Mouse (Mus musculus) cerebellum, adult 9-10 months (tissue): ENCODE measurements at regions not wholly inside any gene's neighbourhood (a gene's known extent, or its start where the extent isn't known, plus 50 kb on each side); places are given as distances from the start of the nearest gene placed in this dataset.

ENCODE experiments used
- DNase-seq: peaks from one replicate; pipeline ENCODE4 v3.0.0; 2022

DNA sequence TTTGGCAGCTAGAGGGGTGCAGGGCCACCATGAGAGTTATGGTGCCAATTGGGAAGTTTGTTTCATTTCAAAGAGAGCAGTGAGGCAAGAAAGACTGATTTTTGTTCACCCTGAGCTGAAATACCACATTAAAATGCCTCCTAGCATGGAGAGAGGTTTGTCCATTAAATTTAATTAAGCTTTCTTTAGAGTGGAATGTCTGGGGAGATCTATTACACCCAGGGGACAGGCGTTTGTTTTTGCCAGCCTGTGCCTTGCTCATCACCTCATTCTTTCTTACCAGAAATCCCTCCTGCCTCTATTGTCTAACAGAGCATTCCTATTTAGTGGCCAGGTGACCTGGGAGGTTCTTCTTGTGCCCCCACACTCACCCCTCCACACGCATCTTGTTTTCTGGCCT, 55.2 kb upstream of the Rcn1 start:
- DNase-seq = no peak

DNA sequence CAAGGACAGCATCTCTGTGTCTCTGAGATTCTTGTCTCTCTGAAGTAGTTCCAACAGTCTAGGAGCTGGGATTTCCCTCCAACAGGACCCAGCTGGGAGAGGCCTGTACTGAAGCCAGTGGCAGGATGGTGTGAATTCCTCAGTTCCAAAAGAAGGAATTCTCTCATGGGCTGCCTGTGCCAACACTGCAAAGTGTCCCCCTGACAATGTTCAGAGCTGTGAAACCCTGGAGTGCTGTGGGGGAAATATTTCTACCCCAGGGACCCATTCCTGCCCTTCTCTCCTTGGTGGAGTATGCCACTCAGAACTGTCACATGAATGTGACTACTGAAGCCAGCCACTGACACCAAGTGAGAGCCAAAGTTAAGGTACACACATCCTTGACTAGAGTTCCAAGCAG, 55.7 kb upstream of the Rcn1 start:
- no peak for DNase-seq

DNA sequence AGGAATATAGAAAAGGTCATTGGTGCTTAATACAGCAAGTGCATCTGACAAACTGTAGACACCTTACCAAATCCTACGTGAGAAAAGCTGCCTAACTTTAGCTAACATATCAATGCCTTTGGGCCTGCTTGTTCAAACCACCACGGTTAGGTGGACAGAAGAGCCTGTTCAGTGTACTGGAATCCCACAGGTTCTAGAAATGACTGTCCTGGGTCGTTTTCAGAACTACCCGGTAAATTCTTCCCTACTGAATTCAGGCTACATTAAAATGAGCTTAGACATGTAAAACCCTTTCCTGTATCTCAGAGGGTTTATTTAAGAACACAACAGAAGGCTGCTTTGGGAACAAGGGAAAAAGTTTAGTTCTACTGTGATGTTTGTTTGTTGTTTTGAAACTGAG, 59.5 kb upstream of the Rcn1 start:
- DNase-seq = no peak

DNA sequence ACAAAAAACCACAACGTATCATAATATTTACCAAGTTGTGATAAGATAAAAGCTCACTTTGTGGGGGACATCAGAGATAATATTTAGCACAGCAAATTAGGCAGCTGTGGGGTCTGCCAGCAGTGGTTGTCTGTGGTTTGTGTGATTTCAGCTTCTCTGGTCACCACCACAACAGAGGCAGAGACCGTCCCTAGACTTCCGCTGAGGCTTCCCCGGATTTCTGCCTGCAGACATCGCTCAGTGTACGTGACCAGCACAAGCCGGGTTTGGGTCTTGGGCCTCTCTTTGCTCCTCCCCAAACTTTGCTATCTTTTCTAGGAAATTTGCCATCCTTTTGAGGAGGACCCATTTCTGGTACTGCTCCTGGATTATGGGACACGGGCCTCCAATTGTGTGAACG, 60.4 kb upstream of the Rcn1 start:
- no peak for DNase-seq

DNA sequence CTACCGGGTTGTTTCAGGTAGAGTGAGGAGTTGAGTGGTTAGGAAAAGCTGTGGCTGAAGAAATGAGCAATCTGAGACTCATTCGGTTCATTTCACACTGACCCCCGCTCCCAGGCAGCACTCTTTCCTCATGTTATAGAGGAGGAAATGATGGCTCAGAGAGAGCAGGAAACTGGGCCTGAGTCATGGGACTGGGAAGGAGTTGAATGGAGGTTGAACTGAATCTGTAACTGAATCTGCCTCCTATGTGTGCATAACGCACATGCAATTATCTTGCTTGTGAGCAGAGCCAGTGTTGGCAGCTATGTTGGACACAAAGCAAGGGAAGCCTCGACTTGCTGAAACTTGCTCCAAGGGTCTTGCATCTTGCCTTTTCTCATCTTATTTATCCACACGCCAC, 66.5 kb upstream of the Rcn1 start:
- DNase-seq = no peak

DNA sequence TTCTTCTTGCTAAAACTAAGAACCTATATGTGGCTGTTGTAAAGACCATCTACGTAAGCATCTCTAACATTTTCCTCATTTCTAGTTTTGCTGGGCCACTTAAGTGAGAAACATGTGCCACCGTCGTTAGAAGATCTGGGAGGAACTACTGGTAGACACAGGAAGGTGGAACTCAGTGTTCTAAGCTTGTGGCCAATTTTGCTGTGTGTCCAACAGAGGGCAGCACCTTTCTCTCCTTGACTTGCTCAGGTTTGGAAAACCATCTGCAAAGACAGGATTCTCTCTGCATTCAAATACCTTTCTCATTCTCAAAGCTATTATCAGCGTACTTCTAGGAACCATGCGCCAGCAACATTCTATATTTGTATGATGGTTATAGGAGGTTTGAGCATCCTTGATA, 69.8 kb upstream of the Rcn1 start:
- DNase-seq = peak; percentile 66

DNA sequence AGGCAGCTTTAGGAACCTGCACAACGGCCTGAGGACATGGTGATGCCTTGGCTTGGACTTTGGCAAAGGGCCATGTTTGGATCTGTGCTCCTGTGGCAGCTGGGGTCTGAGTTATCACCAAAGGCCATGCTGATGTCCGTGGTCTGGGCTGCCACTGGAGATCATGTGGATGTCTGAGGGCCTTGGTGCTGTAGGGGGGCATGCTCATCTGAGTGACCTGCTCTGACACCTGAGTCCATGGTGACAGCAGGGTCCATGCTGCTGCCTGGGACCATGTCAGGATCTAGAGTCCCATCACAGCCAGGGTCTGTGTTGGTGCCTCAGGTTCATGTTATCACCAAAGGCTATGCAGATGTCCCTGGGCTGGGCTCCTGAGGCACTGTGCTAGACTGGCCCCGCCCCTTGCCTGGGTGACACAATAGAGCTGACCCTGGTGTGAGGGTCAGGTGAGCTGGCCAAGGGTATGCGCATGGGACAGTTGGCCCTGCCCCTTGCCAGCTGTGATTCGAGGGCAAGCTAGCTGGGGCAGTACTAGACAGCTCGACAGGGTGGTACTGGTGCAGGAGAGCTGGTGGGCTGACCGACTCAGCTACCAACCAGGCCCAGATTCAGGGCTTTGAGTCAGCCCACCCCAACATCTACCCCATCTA, 77.0 kb upstream of the Rcn1 start:
- DNase-seq = no peak

DNA sequence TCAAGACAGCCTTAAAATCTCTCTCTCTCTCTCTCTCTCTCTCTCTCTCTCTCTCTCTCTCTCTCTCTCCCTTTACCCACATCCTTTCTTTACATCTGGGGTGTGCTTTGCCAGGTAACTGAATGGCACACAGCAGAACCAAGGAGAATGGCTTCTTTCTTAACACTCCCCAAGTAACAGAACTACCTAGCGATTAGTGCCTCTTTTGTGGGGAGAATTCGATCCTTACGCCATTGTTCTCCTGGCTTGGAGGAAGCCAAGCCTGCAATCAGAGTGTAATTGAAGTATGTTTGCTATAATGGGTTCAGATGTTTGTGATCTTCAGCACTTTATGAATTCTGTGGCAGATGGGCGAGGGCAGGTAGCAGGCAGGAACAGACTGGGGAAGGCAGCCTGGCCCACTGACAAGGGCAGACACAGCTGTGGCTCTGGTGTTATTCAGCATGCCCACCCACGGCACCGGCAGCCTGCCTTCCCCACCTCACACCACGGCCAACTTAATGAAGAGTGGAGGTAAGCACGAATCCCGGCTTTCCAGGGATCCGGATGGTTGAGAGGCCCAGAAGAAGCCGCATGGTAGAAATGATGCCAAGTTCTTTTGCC, 83.0 kb upstream of the Rcn1 start:
- DNase-seq = no peak

DNA sequence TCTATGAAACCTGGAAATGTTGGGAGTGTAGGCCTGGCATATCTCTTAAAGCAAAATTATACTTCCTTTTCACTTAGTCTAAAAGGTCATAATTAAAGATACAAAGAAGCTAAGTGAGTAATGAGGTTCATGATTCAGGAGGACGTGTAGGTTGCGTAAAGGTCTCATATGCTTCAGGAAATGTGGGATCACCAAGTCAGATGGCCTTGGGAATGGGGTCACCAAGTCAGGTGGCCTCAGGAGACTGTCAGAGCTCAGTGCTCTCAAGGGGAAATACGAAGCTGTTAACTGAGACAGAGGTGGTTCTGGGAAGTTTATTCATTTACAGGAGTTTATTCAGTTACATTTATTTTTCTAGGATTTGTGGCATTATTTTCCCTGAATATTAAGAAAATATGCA, 85.4 kb upstream of the Rcn1 start:
- DNase-seq = no peak

DNA sequence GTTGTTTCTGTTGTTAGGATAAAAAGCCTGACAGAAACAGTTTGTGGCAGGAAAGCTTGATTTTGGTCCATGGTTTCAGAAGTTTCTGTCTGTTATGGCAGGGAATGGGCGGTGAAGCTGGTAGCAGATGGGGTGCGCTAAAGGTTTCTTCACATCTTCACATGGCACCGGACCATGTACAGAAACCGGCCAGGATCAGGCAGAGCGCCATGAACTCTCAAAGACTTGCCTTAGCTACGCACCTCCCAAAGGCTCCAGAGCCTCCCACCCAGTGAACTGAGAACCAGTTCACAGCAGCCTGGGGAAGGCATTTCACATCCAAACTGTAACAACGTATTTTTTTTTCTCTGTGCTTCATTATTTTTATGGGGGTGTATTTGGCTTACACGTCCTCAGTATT, 86.2 kb upstream of the Rcn1 start:
- no peak for DNase-seq

DNA sequence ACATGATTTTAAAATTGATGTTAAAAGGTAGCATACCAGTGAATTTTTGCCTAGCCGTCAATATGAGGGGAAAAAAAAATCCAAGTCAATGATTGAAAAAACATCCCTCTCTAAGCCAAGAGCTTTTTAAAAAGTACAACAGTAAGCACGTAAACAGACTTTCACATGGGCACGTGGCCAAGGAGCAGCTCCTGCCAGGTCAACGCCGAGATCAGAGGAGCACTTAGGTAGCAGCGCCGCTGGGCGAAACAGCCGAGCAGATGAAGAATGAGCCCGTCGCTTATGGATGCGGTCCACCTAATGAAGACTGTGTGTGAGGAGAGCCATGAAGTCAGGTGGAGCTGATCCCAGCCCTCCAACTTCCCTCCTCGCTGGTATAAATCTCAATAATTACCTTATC, 96.7 kb upstream of the Rcn1 start:
- DNase-seq = no peak

DNA sequence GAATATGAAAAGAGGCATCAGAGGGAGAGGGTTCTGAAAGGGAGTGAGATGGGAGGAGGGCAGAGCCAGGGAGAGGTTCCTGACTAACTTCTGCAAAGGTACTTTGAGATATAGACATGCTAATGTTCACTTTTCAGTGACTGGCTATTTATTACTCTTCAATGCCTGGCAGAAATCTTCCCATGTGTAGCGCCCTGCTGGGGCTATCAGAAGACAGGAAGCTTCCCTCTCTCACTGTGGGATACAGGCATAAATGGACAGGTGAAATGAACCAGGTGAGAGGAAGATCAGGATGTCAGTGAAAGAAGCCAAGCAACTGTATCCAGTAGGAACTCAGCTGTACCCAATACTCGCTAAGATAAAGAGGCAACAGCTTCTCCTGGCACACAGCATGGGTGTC, 105.1 kb upstream of the Rcn1 start:
- DNase-seq = no peak

DNA sequence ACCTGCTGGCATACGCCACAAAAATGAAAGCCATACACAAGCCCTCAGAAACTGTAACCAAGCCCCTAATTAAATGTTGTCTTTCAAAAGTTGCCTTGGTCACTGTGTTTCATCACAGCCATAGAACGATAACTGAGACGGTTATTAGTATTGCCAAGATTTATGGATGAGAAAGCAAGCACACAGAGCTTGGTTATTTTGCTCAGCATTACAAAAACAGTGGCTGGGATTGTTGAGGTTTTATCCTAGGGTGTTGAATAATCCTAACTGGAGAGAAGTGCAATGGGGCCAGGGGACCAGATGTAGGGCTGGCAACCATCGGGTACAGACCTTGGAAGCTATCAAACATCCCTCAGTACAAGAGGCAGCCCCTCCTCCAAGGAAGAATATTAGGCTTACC, 106.4 kb upstream of the Rcn1 start:
- no peak for DNase-seq

DNA sequence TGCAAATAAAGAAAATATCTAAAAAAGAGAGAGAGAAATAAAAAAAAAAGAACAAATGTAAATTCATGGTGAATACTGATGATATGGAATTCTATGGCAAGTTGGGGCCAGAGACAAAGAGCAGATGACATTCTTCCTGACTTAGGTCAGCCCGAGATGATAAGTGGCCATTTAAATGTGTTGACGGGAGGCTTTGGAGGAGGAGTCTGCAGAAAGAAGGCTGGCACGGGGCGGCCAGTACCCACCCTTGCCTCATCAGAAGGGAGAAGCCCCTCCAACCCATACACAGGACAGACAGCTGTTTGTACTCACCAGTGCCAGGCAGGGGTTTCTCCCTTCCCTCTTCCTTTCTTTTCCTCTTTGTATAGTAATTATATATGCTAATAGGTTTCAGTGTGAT, 108.0 kb upstream of the Rcn1 start:
- no peak for DNase-seq

DNA sequence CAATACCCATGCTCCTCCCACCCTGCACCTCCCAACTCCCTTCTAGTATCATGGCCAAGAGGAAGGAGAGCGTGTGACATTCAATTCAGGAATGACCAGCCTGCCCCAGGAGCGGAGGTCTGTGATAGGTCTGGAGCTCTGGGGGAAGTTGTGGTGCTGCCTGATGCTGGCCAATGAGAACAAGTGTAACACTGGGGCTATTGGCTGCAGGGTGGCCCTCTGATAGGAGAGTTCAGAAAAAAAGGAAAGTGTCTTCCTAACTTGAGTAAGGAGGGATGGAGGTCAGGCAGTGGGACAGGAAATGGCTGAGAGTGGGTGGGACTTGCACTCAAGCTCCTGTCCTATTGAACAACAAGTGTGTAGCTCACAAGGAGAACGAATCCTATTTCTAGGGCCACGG, 111.7 kb upstream of the Rcn1 start:
- DNase-seq = no peak

DNA sequence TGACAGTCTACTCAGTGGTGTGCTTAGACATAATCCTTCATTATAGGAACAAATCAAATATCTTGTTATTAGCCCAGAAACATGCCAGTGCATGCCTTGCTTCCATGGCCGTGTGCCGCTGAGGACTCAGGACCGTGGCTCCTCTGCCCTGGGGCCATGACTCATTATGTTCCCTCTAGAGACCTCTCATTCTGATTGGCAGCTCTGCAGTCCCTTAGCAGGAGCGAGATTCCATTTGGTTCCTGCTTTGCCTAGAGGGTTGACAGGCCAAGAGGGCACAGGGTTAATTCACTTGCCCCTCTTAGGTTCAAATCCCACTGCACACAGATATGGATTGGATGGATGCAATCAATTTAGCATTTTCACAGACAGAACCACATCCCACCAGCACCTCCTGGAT, 112.6 kb upstream of the Rcn1 start:
- DNase-seq = no peak

DNA sequence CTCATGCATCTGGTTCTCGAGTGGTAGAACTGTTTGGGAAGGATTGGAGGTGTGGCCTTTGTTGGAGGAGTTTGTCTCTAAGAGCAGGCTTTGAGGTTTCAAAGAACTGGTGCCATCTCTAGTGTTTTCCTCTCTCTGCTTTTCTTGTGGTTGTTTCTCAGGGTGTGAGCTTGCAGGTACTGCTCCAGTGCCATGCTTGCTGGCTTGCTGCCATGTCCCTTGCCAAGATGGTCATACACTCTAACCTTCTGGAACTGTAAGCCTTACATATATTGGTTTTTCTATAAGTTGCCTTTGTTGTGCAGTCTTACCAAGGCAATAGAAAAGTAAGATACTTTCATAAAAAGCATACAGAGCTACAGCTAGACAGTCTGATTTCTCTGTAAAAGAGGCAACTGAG, 115.1 kb upstream of the Rcn1 start:
- no peak for DNase-seq

DNA sequence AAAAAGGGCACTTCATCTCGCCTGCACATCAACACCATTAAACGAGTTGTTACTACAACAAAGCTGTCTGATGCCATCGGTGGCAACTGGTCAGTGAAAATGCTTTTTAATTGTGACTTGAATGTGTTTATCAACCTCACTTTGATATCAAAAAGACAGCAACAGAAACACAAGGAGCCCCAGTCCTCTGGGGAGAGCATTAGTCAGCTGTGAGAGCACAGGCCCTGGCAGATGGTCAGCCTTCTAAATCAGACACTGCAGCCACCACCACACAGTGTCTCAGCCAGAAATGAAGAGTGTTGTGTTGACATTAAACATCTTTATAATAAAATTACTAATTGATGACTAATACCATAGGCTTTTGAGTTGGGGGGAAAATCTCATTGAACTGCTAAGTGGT, 115.8 kb upstream of the Rcn1 start:
- peak; percentile 41 for DNase-seq

DNA sequence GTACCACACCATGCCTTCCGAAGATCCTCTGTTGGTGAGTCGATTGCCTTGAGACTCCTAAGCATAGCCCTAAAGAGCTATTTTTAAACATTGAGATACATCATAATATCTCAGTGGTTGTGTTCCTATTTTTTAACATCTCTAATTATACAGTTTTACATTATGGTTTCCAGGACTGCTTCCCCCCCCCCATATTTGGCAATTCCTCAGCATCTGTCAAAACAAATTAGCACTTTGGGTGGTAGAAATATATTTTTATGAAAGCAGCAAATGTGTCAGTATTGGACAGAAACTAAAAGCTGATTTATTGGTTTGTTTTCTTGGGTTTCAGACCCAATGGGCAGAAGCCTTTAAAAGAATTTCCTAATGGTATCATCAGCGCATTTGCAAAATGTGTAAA, 116.2 kb upstream of the Rcn1 start:
- DNase-seq = no peak

DNA sequence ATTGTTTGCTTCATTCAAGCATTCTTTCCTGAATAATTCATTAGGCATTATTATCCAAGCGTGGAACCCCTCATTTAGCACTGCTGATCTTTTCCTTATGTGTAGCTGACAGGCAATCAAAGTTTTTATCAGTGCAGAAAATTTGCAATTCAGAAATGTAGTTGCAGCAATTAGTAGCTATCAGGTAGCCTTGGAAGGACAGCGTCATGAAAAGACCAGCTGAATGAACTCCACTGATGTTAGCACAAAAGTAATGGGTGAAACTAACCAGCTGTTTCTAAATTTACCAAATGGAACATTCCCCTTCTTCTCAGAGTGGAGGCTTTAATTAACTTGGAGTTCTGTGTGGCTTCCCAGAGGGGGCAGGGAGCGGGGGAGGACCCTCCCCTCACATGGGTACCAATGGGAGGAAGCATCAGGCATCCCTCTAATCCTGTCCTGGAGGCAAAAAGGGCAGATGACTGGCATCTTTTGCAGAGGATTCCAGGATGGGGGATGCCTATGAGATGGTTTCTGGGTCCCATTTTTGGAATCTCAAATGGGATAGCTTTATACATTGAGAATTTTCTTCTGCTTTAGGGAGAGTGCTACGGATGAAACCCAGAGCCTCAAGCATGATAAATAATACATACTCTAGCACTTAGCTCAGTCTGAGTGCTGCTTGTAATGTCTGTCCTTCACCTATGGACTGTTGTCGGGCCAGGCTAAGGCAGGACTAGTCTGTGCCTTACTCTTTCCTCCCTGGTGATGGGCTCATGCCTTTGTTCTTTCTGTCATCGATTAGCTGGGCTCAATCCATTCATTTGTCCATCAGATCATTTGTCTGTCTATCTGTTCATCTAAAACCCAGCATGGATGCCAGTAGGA, 117.4 kb upstream of the Rcn1 start:
- DNase-seq = no peak

DNA sequence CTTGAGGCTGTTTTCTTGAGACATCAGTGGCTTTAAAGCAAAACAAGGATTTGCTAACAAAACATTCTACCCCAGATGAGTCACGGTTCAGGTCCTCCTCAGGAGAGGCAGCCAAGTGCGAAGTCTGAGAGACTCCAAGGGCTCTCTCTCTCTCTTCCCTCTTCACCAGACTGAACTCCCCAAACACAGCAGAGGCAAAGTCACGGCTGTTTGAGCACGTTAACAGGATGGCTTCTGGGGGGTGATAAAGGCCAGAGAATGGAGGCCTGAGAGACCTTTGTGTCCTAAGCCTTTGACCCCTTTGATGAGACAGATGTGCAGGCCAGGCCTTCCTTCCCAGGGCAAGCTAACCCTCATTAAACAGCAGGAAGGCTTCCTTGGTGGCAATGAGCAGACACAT, 122.7 kb upstream of the Rcn1 start:
- no peak for DNase-seq

DNA sequence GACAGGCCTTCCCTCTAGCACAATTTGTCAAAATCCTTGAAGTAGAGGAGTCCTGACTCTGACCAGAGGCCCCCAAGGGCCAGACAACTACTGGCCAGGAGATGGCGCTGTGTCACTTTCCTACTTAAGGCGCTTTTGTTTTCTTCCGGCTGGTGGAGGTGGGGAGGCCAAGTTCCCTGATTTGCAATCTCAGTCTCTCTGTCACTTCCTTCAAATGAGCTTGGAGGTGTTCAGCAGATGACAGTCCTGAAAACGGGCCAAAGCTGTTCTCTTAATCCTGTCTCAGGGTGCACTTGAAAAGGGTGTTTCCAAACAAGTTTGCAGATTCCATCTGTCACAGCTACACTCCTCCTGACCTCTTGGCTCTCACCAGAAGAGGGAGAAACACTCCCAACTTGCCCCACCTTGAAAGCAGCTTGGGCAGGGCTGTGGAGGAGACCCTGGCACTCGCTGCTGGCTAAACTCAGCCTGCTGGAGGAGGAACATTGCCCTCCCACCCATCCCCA, 124.2 kb upstream of the Rcn1 start:
- peak; percentile 65 for DNase-seq

DNA sequence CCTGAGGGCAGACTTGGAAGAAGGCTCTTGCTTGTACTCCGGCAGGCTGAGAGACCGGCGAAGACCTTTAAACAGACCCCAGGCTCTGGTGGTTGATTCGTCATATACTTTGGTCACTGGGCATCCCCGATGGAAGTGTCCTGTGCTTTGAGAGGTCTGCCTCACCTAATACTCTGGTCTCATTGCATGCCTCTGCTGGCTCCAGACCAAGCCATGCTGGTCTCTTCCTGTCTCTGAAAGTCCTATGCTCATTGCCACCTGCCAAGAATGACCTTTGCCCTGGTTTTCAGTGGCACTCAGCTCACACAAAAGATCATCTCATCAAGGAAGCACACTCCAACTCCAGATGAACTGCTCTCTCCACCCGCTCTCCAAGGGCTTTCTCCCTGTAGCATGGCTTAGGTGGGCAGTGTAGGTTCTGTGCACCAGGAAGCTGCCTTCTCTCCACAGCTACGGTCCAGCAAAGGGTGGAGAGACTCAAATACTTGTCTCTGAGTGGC, 126.0 kb upstream of the Rcn1 start:
- no peak for DNase-seq

DNA sequence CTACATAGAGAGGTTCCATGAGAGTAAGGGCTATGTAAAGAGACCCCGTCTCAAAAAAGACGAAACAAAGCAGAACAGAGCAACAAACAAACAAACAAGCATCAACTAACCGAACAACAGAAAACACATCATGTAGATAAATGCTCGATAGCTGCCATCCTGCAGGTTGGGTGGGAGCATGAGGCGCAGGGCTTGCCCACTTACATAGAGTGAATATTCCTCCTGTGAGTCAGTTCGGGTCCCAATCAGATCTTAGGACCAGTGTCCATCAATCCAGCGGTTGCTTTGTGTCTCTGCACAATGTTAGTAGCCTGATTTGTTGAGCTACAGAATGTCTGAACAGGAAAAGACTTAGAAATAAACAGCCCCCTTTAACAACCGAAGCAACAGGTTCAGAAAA, 129.4 kb upstream of the Rcn1 start:
- DNase-seq = no peak
